Mouse (Mus musculus) cerebellum, adult 2 months (tissue): ENCODE results near the gene Clasp2.

Source experiments
- CTCF ChIP-seq: fragments of 200-500 bp; IDR thresholded peaks from 2 replicates; pipeline ENCODE4 v1.5.1; 2011; ENCODE audit warnings: low read depth, mild to moderate bottlenecking, control low read depth, low read length, moderate library complexity, borderline replicate concordance; ENCODE audit not compliant: insufficient read depth
- POLR2A ChIP-seq: fragments of 200-500 bp; IDR thresholded peaks from 2 replicates; pipeline ENCODE4 v1.6.1; 2011; ENCODE audit warnings: low read length, control low read depth, borderline replicate concordance; ENCODE audit not compliant: insufficient read depth

GRCm38 (mm10) chr9:113782362-113783005, 41.2 kb downstream of the Clasp2 start:
- TF ChIP-seq POLR2A (no peak), CTCF (no peak)
